Mouse (Mus musculus): ENCODE measurements around the gene Eif4b. TPM values are rescaled to one million over a fixed set of nuclear protein-coding genes. Genes with fewer than 3 reads are reported as not detected.

Eif4b gene
- total RNA-seq, 2 experiments from 2014 or later: 163 to 167 TPM

GRCm38 (mm10) chr15:102114651-102115260 is 41.2 kb downstream of the Eif4b start:
- no peak overlapping the region for H3K4me3 ChIP-seq
- no peak for TF ChIP-seq CTCF (IDR thresholded peaks at IDR 0.05)
- DNase-seq (ENCODE audit: extremely low spot score in 1 of 2, low spot score in 2 of 2): no peak
- no peak overlapping the region for H3K27ac ChIP-seq
- intact Hi-C loops (cut with DNase I): no loop called here

- Histone ChIP-seq H3K4me3 (no peak overlapping the region), H3K27ac (no peak overlapping the region)
- DNase-seq (ENCODE audit: extremely low spot score in 1 of 2, low spot score in 2 of 2): no peak
- no peak for TF ChIP-seq CTCF (IDR thresholded peaks at IDR 0.05)
- intact Hi-C loops (cut with DNase I): no loop called here
These were observed 42.2 kb downstream of the Eif4b start for GRCm38 (mm10) chr15:102115731-102116231.

GRCm38 (mm10) chr15:102116753-102117415 is 43.3 kb downstream of the Eif4b start:
- Histone ChIP-seq H3K4me3 (no peak overlapping the region), H3K27ac (no peak overlapping the region)
- no peak for DNase-seq (ENCODE audit: extremely low spot score in 1 of 2, low spot score in 2 of 2)
- intact Hi-C loops (cut with DNase I): no loop called here
- TF ChIP-seq CTCF (IDR thresholded peaks at IDR 0.05): no peak

GRCm38 (mm10) chr15:102117461-102118443 is 44.2 kb downstream of the Eif4b start:
- H3K27ac ChIP-seq: no peak overlapping the region
- intact Hi-C loops (cut with DNase I): no loop called here
- TF ChIP-seq CTCF (IDR thresholded peaks at IDR 0.05): peak; percentile 43
- H3K4me3 ChIP-seq: no peak overlapping the region
- DNase-seq (ENCODE audit: extremely low spot score in 1 of 2, low spot score in 2 of 2): no peak

- no peak overlapping the region for H3K4me3 ChIP-seq
- no peak overlapping the region for H3K27ac ChIP-seq
- no peak for DNase-seq (ENCODE audit: extremely low spot score in 1 of 2, low spot score in 2 of 2)
- intact Hi-C loops (cut with DNase I): no loop called here
- no peak for TF ChIP-seq CTCF (IDR thresholded peaks at IDR 0.05)
These were observed 45.0 kb downstream of the Eif4b start for GRCm38 (mm10) chr15:102118591-102118990.

- intact Hi-C loops (cut with DNase I): no loop called here
- Histone ChIP-seq H3K27ac (no peak overlapping the region), H3K4me3 (no peak overlapping the region)
- no peak for DNase-seq (ENCODE audit: extremely low spot score in 1 of 2, low spot score in 2 of 2)
- no peak for TF ChIP-seq CTCF (IDR thresholded peaks at IDR 0.05)
These were observed 45.7 kb downstream of the Eif4b start for GRCm38 (mm10) chr15:102119121-102119830.

- Histone ChIP-seq H3K27ac (no peak overlapping the region), H3K4me3 (no peak overlapping the region)
- DNase-seq (ENCODE audit: extremely low spot score in 1 of 2, low spot score in 2 of 2): no peak
- intact Hi-C loops (cut with DNase I): no loop called here
- TF ChIP-seq CTCF (IDR thresholded peaks at IDR 0.05): no peak
These were observed 46.2 kb downstream of the Eif4b start for GRCm38 (mm10) chr15:102119831-102120170.

- intact Hi-C loops (cut with DNase I): no loop called here
- no peak overlapping the region for H3K4me3 ChIP-seq
- no peak for DNase-seq (ENCODE audit: extremely low spot score in 1 of 2, low spot score in 2 of 2)
- H3K27ac ChIP-seq: no peak overlapping the region
- no peak for TF ChIP-seq CTCF (IDR thresholded peaks at IDR 0.05)
These were observed 47.0 kb downstream of the Eif4b start for GRCm38 (mm10) chr15:102120530-102120929.

- H3K27ac ChIP-seq: no peak overlapping the region
- DNase-seq (ENCODE audit: extremely low spot score in 1 of 2, low spot score in 2 of 2): no peak
- H3K4me3 ChIP-seq: no peak overlapping the region
- no peak for TF ChIP-seq CTCF (IDR thresholded peaks at IDR 0.05)
- intact Hi-C loops (cut with DNase I): no loop called here
These were observed 52.7 kb downstream of the Eif4b start for GRCm38 (mm10) chr15:102126303-102126702.

- TF ChIP-seq CTCF (IDR thresholded peaks at IDR 0.05): no peak
- no peak overlapping the region for H3K4me3 ChIP-seq
- DNase-seq (ENCODE audit: extremely low spot score in 1 of 2, low spot score in 2 of 2): no peak
- H3K27ac ChIP-seq: no peak overlapping the region
- intact Hi-C loops (cut with DNase I): no loop called here
These were observed 59.7 kb downstream of the Eif4b start for GRCm38 (mm10) chr15:102133314-102133713.

GRCm38 (mm10) chr15:102134709-102135108 is 61.1 kb downstream of the Eif4b start:
- H3K4me3 ChIP-seq: peak overlapping the region; percentile 74; the same call in 1 of the 2 replicates
- no peak for TF ChIP-seq CTCF (IDR thresholded peaks at IDR 0.05)

More at GRCm38 (mm10) chr15:102134709-102135108, 61.1 kb downstream of the Eif4b start:
- intact Hi-C loops (cut with DNase I): no loop called here
- DNase-seq (ENCODE audit: extremely low spot score in 1 of 2, low spot score in 2 of 2): no peak
- H3K27ac ChIP-seq: no peak overlapping the region
